Mouse (Mus musculus): Measurements from ENCODE around the gene Pnpla3. TPM values are rescaled to one million over a fixed set of nuclear protein-coding genes. Genes with fewer than 3 reads are reported as not detected.

The Pnpla3 gene
- polyA plus RNA-seq, 1 experiment from 2014 or later, result 0.60 TPM

DNA sequence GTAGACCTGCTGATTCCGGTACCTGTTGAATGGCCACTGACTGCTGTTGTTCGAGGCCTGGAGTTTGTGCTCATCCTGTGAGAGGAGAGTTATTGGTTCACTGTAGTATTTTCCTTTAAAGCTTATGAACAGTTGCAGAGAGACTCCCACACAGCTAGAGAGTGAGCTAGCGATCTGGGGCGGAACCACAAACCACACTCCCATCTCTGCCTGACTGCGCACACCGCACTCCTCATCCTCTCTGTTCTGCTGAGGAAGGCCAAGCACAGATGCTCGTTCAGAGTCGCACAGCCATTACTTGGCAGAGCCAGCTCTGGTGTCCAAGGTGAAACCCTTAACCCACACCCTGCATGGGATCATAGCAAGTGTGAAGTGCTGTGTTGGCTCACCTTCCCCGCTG, 11.1 kb downstream of the Pnpla3 start:
- peaks cover 28% of the 10 kb centered on the region for H3K27me3 ChIP-seq (replicated peaks)
- H3K4me1 ChIP-seq (replicated peaks), result 0 out of 2 replicates have a peak, but pooled peaks cover 2% of the 10 kb centered on the region
- ATAC-seq (ENCODE audit: insufficient number of reproducible peaks, low FRiP score), result no peak
- no peak overlapping the region for H3K27ac ChIP-seq (ENCODE audit: poor library complexity, severe bottlenecking)
- WGBS, result 86% methylated on average over 9 of the region's 9 CpGs
- H3K4me3 ChIP-seq, result no peak overlapping the region
- H3K36me3 ChIP-seq, result no peaks in the 10 kb centered on the region
- H3K9me3 ChIP-seq (replicated peaks), result 0 out of 2 replicates have a peak, but pooled peaks cover 3% of the 10 kb centered on the region
- H3K4me2 ChIP-seq, result no peak overlapping the region
- H3K9ac ChIP-seq, result no peak overlapping the region

- peaks cover 29% of the 10 kb centered on the region for H3K27me3 ChIP-seq (replicated peaks)
These were observed 14.4 kb downstream of the Pnpla3 start for GRCm38 (mm10) chr15:84182000-84182399.

DNA sequence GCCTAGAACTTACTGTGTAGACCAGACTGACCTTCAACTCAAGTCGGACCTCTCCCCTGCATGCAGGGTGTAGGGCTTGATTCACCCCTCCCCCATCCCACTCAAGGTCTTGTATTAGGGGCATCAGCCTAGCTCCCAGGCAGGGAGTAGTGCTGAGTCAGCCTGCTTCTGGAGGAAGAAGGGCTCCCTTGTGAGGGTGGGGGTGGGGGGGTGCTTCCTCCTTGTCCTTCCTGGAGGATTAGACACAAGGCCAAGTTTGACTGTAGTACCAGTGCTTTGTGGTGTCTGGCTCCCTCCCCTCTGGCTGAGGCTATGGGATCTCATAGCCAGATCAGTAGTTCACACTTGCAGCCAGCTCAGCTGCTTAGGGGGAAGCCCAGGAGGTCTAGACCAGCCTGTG, 16.3 kb downstream of the Pnpla3 start:
- ATAC-seq (ENCODE audit: insufficient number of reproducible peaks, low FRiP score), result peak; percentile 63; the same call in 1 of the 2 replicates

More at GRCm38 (mm10) chr15:84182000-84182399, 14.4 kb downstream of the Pnpla3 start:
- Histone ChIP-seq H3K27ac (ENCODE audit: poor library complexity, severe bottlenecking) (no peak overlapping the region), H3K9me3 (replicated peaks) (0 out of 2 replicates have a peak, but pooled peaks cover 3% of the 10 kb centered on the region), H3K4me3 (no peak overlapping the region), H3K36me3 (no peaks in the 10 kb centered on the region), H3K4me1 (replicated peaks) (peaks cover 8% of the 10 kb centered on the region; the same call in 1 of the 2 replicates), H3K4me2 (no peak overlapping the region), H3K9ac (no peak overlapping the region)
- 61% methylated on average over 6 of the region's 6 CpGs for WGBS
- ATAC-seq (ENCODE audit: insufficient number of reproducible peaks, low FRiP score), result no peak

GRCm38 (mm10) chr15:84186196-84186595, 18.6 kb downstream of the Pnpla3 start:
- peaks cover 8% of the 10 kb centered on the region; the same call in 1 of the 2 replicates for H3K4me1 ChIP-seq (replicated peaks)
- no peak for ATAC-seq (ENCODE audit: insufficient number of reproducible peaks, low FRiP score)
- H3K4me2 ChIP-seq, result no peak overlapping the region
- no peaks in the 10 kb centered on the region for H3K9me3 ChIP-seq (replicated peaks)
- no peak overlapping the region for H3K9ac ChIP-seq
- H3K27me3 ChIP-seq (replicated peaks), result peaks cover 20% of the 10 kb centered on the region
- no peaks in the 10 kb centered on the region for H3K36me3 ChIP-seq
- no peak overlapping the region for H3K27ac ChIP-seq (ENCODE audit: poor library complexity, severe bottlenecking)
- 60% methylated on average over 4 of the region's 4 CpGs for WGBS
- H3K4me3 ChIP-seq, result no peak overlapping the region

More for the DNA sequence above, 16.3 kb downstream of the Pnpla3 start:
- WGBS, result 21% methylated on average over 1 of the region's 1 CpGs
- no peak overlapping the region for H3K4me3 ChIP-seq
- H3K9me3 ChIP-seq (replicated peaks), result no peaks in the 10 kb centered on the region
- H3K9ac ChIP-seq, result no peak overlapping the region
- H3K4me2 ChIP-seq, result no peak overlapping the region
- H3K36me3 ChIP-seq, result no peaks in the 10 kb centered on the region
- peaks cover 8% of the 10 kb centered on the region; the same call in 1 of the 2 replicates for H3K4me1 ChIP-seq (replicated peaks)
- H3K27me3 ChIP-seq (replicated peaks), result peaks cover 29% of the 10 kb centered on the region
- no peak overlapping the region for H3K27ac ChIP-seq (ENCODE audit: poor library complexity, severe bottlenecking)

DNA sequence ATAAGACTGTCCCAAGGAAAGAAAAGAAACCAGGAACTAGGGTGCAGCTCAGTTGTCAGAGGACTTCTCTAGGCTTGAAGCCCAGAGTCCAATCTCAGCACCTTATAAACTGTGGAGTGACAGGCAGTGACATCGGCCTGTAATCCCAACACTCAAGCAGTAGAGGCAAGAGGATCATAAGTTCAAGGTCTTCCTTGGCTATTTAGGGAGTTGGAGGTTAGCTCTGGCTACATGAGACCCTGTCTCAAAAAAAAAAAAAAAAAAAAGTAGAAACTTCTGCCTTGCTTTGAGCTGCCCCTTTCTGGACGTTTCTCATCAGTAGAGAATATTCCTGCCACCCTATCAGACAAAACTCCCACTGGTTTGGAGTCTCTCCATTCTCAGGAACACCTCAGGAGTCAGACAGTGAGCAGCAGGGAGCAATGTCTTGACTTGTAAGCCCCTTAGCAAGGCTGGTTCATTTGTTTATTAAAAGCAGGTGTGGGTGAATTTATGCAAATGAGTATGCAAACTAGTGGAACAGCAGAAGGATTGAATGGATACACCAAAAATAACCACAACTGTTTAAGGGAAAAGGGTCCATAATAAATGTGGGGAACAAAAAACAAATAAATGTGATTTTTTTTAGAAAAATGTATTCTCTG, 21.4 kb downstream of the Pnpla3 start:
- Histone ChIP-seq H3K36me3 (no peaks in the 10 kb centered on the region), H3K9me3 (replicated peaks) (no peaks in the 10 kb centered on the region), H3K4me2 (no peak overlapping the region), H3K4me1 (replicated peaks) (peaks cover 14% of the 10 kb centered on the region), H3K27ac (ENCODE audit: poor library complexity, severe bottlenecking) (no peak overlapping the region), H3K27me3 (replicated peaks) (no peaks in the 10 kb centered on the region; the same call in 1 of the 2 replicates), H3K9ac (no peak overlapping the region), H3K4me3 (no peak overlapping the region)
- ATAC-seq (ENCODE audit: insufficient number of reproducible peaks, low FRiP score), result no peak
- WGBS, result 48% methylated on average over 2 of the region's 2 CpGs

GRCm38 (mm10) chr15:84189881-84190280, 22.2 kb downstream of the Pnpla3 start:
- no peak for ATAC-seq (ENCODE audit: insufficient number of reproducible peaks, low FRiP score)
- H3K4me3 ChIP-seq, result no peak overlapping the region
- no peak overlapping the region for H3K4me2 ChIP-seq
- no peak overlapping the region for H3K27ac ChIP-seq (ENCODE audit: poor library complexity, severe bottlenecking)
- WGBS, result 42% methylated on average over 3 of the region's 3 CpGs
- no peak overlapping the region for H3K9ac ChIP-seq
- H3K9me3 ChIP-seq (replicated peaks), result no peaks in the 10 kb centered on the region
- H3K27me3 ChIP-seq (replicated peaks), result no peaks in the 10 kb centered on the region
- H3K4me1 ChIP-seq (replicated peaks), result peaks cover 16% of the 10 kb centered on the region
- no peaks in the 10 kb centered on the region for H3K36me3 ChIP-seq

- WGBS, result 3% methylated on average over 9 of the region's 9 CpGs
These were observed 24.1 kb downstream of the Pnpla3 start for GRCm38 (mm10) chr15:84191724-84192057.

DNA sequence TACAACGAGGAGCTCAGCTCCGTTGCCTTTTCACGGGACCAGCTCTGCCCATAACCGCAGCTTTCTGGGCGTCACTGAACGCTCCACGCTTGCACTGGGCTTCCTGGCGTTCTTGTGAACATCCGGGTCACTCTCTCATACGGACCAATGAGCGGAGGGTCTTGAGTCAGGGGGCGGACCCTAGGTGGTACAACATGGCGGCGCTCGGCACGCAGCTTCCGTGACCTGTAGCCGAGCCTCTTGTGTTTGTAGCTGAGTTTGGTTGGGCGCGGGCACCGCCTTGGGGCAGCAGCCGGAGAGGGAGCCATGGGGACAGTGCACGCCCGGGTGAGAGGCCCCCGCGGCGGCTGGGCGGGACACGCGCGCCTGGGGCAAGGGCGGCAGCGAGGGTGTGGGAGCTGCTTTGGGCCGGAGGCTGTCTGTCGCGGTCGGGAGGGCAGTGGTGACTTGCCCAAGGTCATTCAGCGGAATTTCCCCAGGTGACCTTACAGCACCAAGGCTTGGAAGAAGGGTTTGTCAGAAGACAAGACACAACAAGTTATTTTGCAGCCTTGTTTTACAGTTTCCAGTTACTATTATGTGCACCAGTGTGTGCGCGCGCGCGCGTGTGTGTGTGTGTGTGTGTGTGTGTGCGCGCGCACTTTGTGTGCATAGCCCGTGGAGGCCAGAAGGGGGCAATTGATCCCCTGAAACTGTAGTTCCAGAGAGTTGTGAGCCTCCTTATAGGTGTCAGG, 24.6 kb downstream of the Pnpla3 start, which contains the start of gene Samm50:
Gene Samm50 (plus strand): TSS at position 184 of the 734 bp plus-strand sequence.
- Histone ChIP-seq H3K4me1 (replicated peaks) (peaks cover 20% of the 10 kb centered on the region), H3K9ac (peak within 1 kb of the TSS; percentile 85), H3K9me3 (replicated peaks) (no peaks in the 10 kb centered on the region), H3K27ac (ENCODE audit: poor library complexity, severe bottlenecking) (peak within 1 kb of the TSS; percentile 95), H3K27me3 (replicated peaks) (no peaks in the 10 kb centered on the region), H3K36me3 (peaks cover 19% of the 10 kb centered on the region), H3K4me2 (peak within 1 kb of the TSS; percentile 74), H3K4me3 (peak within 1 kb of the TSS; percentile 72)
- peak; percentile 98 for ATAC-seq (ENCODE audit: insufficient number of reproducible peaks, low FRiP score)
- WGBS, result 5% methylated on average over 48 of the region's 48 CpGs

More at GRCm38 (mm10) chr15:84191724-84192057, 24.1 kb downstream of the Pnpla3 start:
- Histone ChIP-seq H3K9ac (peak overlapping the region; percentile 85), H3K4me1 (replicated peaks) (peaks cover 20% of the 10 kb centered on the region), H3K27ac (ENCODE audit: poor library complexity, severe bottlenecking) (peak overlapping the region; percentile 95), H3K4me3 (peak overlapping the region; percentile 72), H3K36me3 (peaks cover 14% of the 10 kb centered on the region), H3K4me2 (peak overlapping the region; percentile 74), H3K9me3 (replicated peaks) (no peaks in the 10 kb centered on the region), H3K27me3 (replicated peaks) (no peaks in the 10 kb centered on the region)
- ATAC-seq (ENCODE audit: insufficient number of reproducible peaks, low FRiP score), result no peak; the same call in 1 of the 2 replicates

GRCm38 (mm10) chr15:84196486-84197165, 29.0 kb downstream of the Pnpla3 start:
- no peak overlapping the region for H3K4me3 ChIP-seq

DNA sequence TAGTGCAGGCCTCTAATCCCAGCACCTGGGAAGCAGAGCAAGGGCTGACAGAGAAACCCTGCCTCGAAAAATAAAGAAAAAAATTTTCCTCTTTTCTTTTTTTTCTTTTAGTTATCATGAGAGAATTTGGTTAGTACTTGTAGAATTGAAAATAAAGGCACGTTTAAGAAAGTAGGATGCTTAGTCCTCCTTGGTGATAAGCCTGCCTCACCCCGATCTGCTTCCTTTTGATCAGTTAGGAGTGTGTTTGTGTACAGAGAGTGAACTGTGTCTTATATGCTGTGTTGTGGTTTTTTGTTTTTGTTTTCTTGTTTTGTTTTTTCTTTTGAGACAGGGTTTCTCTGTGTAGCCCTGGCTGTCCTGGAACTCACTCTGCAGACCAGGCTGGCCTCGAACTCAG, 39.7 kb downstream of the Pnpla3 start:
- H3K4me1 ChIP-seq (replicated peaks), result peaks cover 6% of the 10 kb centered on the region; the same call in 1 of the 2 replicates
- no peak overlapping the region for H3K4me2 ChIP-seq
- H3K27ac ChIP-seq (ENCODE audit: poor library complexity, severe bottlenecking), result no peak overlapping the region
- H3K27me3 ChIP-seq (replicated peaks), result no peaks in the 10 kb centered on the region
- H3K9me3 ChIP-seq (replicated peaks), result no peaks in the 10 kb centered on the region
- H3K9ac ChIP-seq, result no peak overlapping the region
- 89% methylated on average over 4 of the region's 4 CpGs for WGBS
- ATAC-seq (ENCODE audit: insufficient number of reproducible peaks, low FRiP score), result no peak
- peaks cover 93% of the 10 kb centered on the region for H3K36me3 ChIP-seq
- H3K4me3 ChIP-seq, result no peak overlapping the region

More at GRCm38 (mm10) chr15:84196486-84197165, 29.0 kb downstream of the Pnpla3 start:
- no peak overlapping the region for H3K27ac ChIP-seq (ENCODE audit: poor library complexity, severe bottlenecking)
- H3K36me3 ChIP-seq, result peaks cover 63% of the 10 kb centered on the region
- no peaks in the 10 kb centered on the region for H3K27me3 ChIP-seq (replicated peaks)
- H3K4me2 ChIP-seq, result no peak overlapping the region
- H3K4me1 ChIP-seq (replicated peaks), result peaks cover 17% of the 10 kb centered on the region; the same call in 1 of the 2 replicates
- no peaks in the 10 kb centered on the region for H3K9me3 ChIP-seq (replicated peaks)
- 81% methylated on average over 8 of the region's 8 CpGs for WGBS
- no peak overlapping the region for H3K9ac ChIP-seq
- ATAC-seq (ENCODE audit: insufficient number of reproducible peaks, low FRiP score), result no peak

All from heart, embryonic 12.5 days (tissue).